Mouse (Mus musculus): Measurements from ENCODE around the gene Fah. TPM values are rescaled to one million over a fixed set of nuclear protein-coding genes. Genes with fewer than 3 reads are reported as not detected.

Gene Fah
- polyA plus RNA-seq, 1 experiment from 2014 or later = 11.3 TPM

GRCm38 (mm10) chr7:84620956-84621355 lies 14.4 kb upstream of the Fah start:
- Histone ChIP-seq H3K9ac (no peak overlapping the region), H3K4me3 (replicated peaks) (no peak overlapping the region), H3K9me3 (replicated peaks) (no peaks in the 10 kb centered on the region), H3K27me3 (no peaks in the 10 kb centered on the region), H3K4me2 (no peak overlapping the region), H3K4me1 (no peaks in the 10 kb centered on the region), H3K36me3 (peaks cover 57% of the 10 kb centered on the region), H3K27ac (no peak overlapping the region)
- no peak for ATAC-seq (replicated peaks; ENCODE audit: low FRiP score)
- 95% methylated on average over 3 of the region's 3 CpGs for WGBS

- H3K9me3 ChIP-seq (replicated peaks) = no peaks in the 10 kb centered on the region
Measured at GRCm38 (mm10) chr7:84618951-84619350, 12.4 kb upstream of the Fah start.

DNA sequence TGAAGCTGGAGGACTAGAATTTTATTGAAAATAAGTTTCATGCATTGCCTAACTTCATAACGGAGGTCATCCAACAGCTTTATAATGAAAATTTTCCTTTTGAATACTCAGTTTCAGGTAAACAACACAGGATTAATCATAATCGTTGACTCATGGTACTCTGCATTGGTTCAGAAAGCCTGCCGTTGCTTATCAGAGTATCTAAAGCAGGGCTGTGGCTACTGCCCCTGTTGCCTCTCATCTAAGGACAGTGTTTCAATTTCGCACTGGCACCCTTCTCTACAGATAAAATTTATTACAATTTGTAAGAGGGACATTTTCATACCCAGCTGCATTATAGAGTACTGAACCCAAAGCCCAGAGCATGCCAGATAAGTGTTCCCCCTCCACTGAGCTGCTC lies 5.9 kb upstream of the Fah start:
- H3K27ac ChIP-seq = no peak overlapping the region
- H3K4me3 ChIP-seq (replicated peaks) = no peak overlapping the region
- peaks cover 21% of the 10 kb centered on the region for H3K36me3 ChIP-seq
- no peaks in the 10 kb centered on the region for H3K4me1 ChIP-seq
- ATAC-seq (replicated peaks; ENCODE audit: low FRiP score) = no peak
- H3K9ac ChIP-seq = no peak overlapping the region
- no peaks in the 10 kb centered on the region for H3K9me3 ChIP-seq (replicated peaks)
- WGBS = 84% methylated on average over 4 of the region's 4 CpGs
- H3K4me2 ChIP-seq = no peak overlapping the region
- no peaks in the 10 kb centered on the region for H3K27me3 ChIP-seq

More at GRCm38 (mm10) chr7:84618951-84619350, 12.4 kb upstream of the Fah start:
- H3K27ac ChIP-seq = no peak overlapping the region
- no peaks in the 10 kb centered on the region for H3K4me1 ChIP-seq
- WGBS = 94% methylated on average over 2 of the region's 2 CpGs
- no peak overlapping the region for H3K4me2 ChIP-seq
- ATAC-seq (replicated peaks; ENCODE audit: low FRiP score) = no peak
- peaks cover 49% of the 10 kb centered on the region for H3K36me3 ChIP-seq
- H3K9ac ChIP-seq = no peak overlapping the region
- no peaks in the 10 kb centered on the region for H3K27me3 ChIP-seq
- no peak overlapping the region for H3K4me3 ChIP-seq (replicated peaks)

GRCm38 (mm10) chr7:84611609-84612008 lies 5.1 kb upstream of the Fah start:
- ATAC-seq (replicated peaks; ENCODE audit: low FRiP score) = no peak
- H3K9me3 ChIP-seq (replicated peaks) = no peaks in the 10 kb centered on the region
- H3K4me1 ChIP-seq = peaks cover under 1% of the 10 kb centered on the region; the same call in 1 of the 2 replicates
- 93% methylated on average over 1 of the region's 1 CpGs for WGBS
- peaks cover 14% of the 10 kb centered on the region for H3K36me3 ChIP-seq
- no peak overlapping the region for H3K9ac ChIP-seq
- H3K27ac ChIP-seq = no peak overlapping the region
- H3K4me3 ChIP-seq (replicated peaks) = no peak overlapping the region
- H3K27me3 ChIP-seq = no peaks in the 10 kb centered on the region
- no peak overlapping the region for H3K4me2 ChIP-seq

- Histone ChIP-seq H3K9me3 (replicated peaks) (no peaks in the 10 kb centered on the region), H3K36me3 (no peaks in the 10 kb centered on the region), H3K9ac (peak overlapping the region; percentile 45), H3K4me2 (peak overlapping the region; percentile 96), H3K4me1 (peaks cover 20% of the 10 kb centered on the region), H3K27me3 (no peaks in the 10 kb centered on the region), H3K4me3 (replicated peaks) (peak overlapping the region; percentile 64), H3K27ac (no peak overlapping the region)
- ATAC-seq (replicated peaks; ENCODE audit: low FRiP score) = peak; percentile 92
- WGBS = under 1% methylated on average over 35 of the region's 36 CpGs
Measured at GRCm38 (mm10) chr7:84605704-84606292, 724 bp downstream of the Fah start.

GRCm38 (mm10) chr7:84605033-84605687 lies 1.4 kb downstream of the Fah start:
- Histone ChIP-seq H3K36me3 (no peaks in the 10 kb centered on the region), H3K9me3 (replicated peaks) (no peaks in the 10 kb centered on the region), H3K4me1 (peaks cover 20% of the 10 kb centered on the region), H3K9ac (peak overlapping the region; percentile 45), H3K27me3 (no peaks in the 10 kb centered on the region), H3K4me3 (replicated peaks) (peak overlapping the region; percentile 64), H3K4me2 (peak overlapping the region; percentile 96), H3K27ac (0 out of 2 replicates have a peak overlapping the region, but pooled peaks have one; percentile 9)
- WGBS = 9% methylated on average over 19 of the region's 19 CpGs
- peak; percentile 62; the same call in 1 of the 2 replicates for ATAC-seq (replicated peaks; ENCODE audit: low FRiP score)

- peaks cover 20% of the 10 kb centered on the region for H3K4me1 ChIP-seq
- H3K27me3 ChIP-seq = no peaks in the 10 kb centered on the region
- no peak for ATAC-seq (replicated peaks; ENCODE audit: low FRiP score)
- H3K36me3 ChIP-seq = no peaks in the 10 kb centered on the region
- H3K4me2 ChIP-seq = peak overlapping the region; percentile 96; the same call in 1 of the 2 replicates
- no peak overlapping the region for H3K4me3 ChIP-seq (replicated peaks)
- H3K27ac ChIP-seq = 0 out of 2 replicates have a peak overlapping the region, but pooled peaks have one; percentile 6
- WGBS = 58% methylated on average over 3 of the region's 3 CpGs
- no peaks in the 10 kb centered on the region for H3K9me3 ChIP-seq (replicated peaks)
- no peak overlapping the region for H3K9ac ChIP-seq
Measured at GRCm38 (mm10) chr7:84604501-84604900, 2.0 kb downstream of the Fah start.

- H3K9me3 ChIP-seq (replicated peaks) = no peaks in the 10 kb centered on the region
Measured at GRCm38 (mm10) chr7:84601331-84601730, 5.2 kb downstream of the Fah start.

DNA sequence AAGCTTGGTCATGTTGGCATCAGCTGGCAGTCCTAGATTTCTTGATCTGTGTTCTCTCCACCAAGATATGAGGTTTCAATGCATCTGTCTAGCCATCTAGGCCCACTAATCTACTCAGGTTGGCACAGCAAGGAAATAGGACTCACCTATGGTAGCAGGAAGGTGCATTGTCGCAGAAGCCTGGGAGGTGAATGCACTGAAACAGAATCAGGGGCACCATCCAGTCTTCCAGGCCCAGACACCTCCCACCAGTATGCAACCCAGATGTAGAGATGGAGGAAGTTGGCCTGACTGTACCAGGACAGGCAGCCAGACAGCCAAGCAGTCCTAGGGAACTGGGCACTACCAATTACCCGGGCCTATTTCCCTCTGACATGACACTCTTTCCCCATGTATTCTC lies 5.9 kb downstream of the Fah start:
- Histone ChIP-seq H3K4me2 (no peak overlapping the region), H3K9ac (no peak overlapping the region), H3K9me3 (replicated peaks) (no peaks in the 10 kb centered on the region), H3K27ac (no peak overlapping the region), H3K4me1 (peaks cover 13% of the 10 kb centered on the region), H3K36me3 (no peaks in the 10 kb centered on the region), H3K4me3 (replicated peaks) (no peak overlapping the region), H3K27me3 (no peaks in the 10 kb centered on the region)
- no peak for ATAC-seq (replicated peaks; ENCODE audit: low FRiP score)
- 96% methylated on average over 2 of the region's 2 CpGs for WGBS

More at GRCm38 (mm10) chr7:84601331-84601730, 5.2 kb downstream of the Fah start:
- Histone ChIP-seq H3K36me3 (no peaks in the 10 kb centered on the region), H3K9ac (no peak overlapping the region), H3K27me3 (no peaks in the 10 kb centered on the region), H3K4me2 (no peak overlapping the region), H3K4me3 (replicated peaks) (no peak overlapping the region), H3K27ac (no peak overlapping the region), H3K4me1 (peaks cover 17% of the 10 kb centered on the region)
- no peak for ATAC-seq (replicated peaks; ENCODE audit: low FRiP score)
- 91% methylated on average over 3 of the region's 3 CpGs for WGBS

GRCm38 (mm10) chr7:84596633-84597032 lies 9.9 kb downstream of the Fah start:
- H3K9me3 ChIP-seq (replicated peaks) = no peaks in the 10 kb centered on the region
- WGBS = 86% methylated on average over 3 of the region's 3 CpGs
- H3K4me2 ChIP-seq = no peak overlapping the region
- H3K9ac ChIP-seq = no peak overlapping the region
- no peak overlapping the region for H3K4me3 ChIP-seq (replicated peaks)
- H3K4me1 ChIP-seq = 0 out of 2 replicates have a peak, but pooled peaks cover 2% of the 10 kb centered on the region
- no peak overlapping the region for H3K27ac ChIP-seq
- H3K27me3 ChIP-seq = no peaks in the 10 kb centered on the region
- ATAC-seq (replicated peaks; ENCODE audit: low FRiP score) = no peak
- H3K36me3 ChIP-seq = no peaks in the 10 kb centered on the region

- Histone ChIP-seq H3K36me3 (no peaks in the 10 kb centered on the region), H3K9ac (no peak overlapping the region), H3K27ac (no peak overlapping the region)
Measured at GRCm38 (mm10) chr7:84596002-84596401, 10.5 kb downstream of the Fah start.

DNA sequence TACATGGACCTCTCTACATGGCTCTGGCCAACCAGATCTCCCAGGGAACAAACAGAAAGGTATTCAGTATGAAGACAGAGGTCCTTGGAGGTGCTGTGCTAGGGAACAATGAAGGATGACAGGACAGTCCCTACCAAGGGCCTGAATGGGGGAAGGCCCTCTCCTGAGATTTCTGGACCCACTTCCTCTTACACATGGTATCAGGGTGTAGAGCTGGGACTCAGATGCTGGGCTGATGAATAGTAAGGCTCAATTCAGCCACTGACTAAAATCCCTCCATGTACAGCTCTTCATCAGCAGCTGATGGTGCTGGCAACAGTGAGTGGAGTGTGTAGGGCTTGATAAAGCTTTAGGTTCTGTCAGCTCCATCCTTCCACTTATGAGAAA lies 11.6 kb downstream of the Fah start:
- H3K4me1 ChIP-seq = 0 out of 2 replicates have a peak, but pooled peaks cover 2% of the 10 kb centered on the region
- no peaks in the 10 kb centered on the region for H3K36me3 ChIP-seq
- H3K4me2 ChIP-seq = no peak overlapping the region
- no peaks in the 10 kb centered on the region for H3K9me3 ChIP-seq (replicated peaks)
- H3K27ac ChIP-seq = no peak overlapping the region
- no peaks in the 10 kb centered on the region for H3K27me3 ChIP-seq
- H3K9ac ChIP-seq = no peak overlapping the region
- H3K4me3 ChIP-seq (replicated peaks) = no peak overlapping the region
- no peak; the same call in 1 of the 2 replicates for ATAC-seq (replicated peaks; ENCODE audit: low FRiP score)

More at GRCm38 (mm10) chr7:84596002-84596401, 10.5 kb downstream of the Fah start:
- Histone ChIP-seq H3K4me1 (0 out of 2 replicates have a peak, but pooled peaks cover 2% of the 10 kb centered on the region), H3K4me2 (no peak overlapping the region), H3K4me3 (replicated peaks) (no peak overlapping the region), H3K27me3 (no peaks in the 10 kb centered on the region), H3K9me3 (replicated peaks) (no peaks in the 10 kb centered on the region)
- ATAC-seq (replicated peaks; ENCODE audit: low FRiP score) = no peak
- WGBS = 90% methylated on average over 3 of the region's 3 CpGs

All from kidney, embryonic 15.5 days (tissue).